Mouse (Mus musculus): Measurements from ENCODE around the gene Cln5.

DNA sequence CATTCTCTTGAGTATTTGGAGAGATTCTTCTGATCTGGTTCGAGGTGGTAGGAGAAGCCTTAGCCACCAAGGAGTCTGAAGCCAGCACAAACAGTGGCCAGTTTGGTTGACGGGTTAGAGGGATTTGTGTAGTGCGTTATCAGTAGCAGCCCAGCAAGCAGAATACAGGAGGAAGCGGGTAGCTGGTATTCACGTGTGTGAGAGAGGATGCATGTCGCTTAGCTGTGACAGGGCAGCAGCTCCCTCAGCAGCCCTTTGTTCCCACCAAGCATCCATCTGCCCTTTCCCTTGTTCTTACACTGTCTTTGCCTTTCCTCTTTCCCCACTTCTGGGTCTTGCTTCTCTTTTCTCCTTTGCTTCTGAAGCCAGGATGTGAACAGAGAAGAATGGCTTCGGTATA is 5.2 kb downstream of the Cln5 start:
- no peak for TF ChIP-seq CTCF (IDR thresholded peaks at IDR 0.05; ENCODE audit: low read depth)
- TF ChIP-seq EP300 (optimal IDR thresholded peaks at IDR 0.05) = no peak
